Mouse (Mus musculus) lung, embryonic 14.5 days (tissue): ENCODE results near the gene Gm28919. TPM values are rescaled to one million over a fixed set of nuclear protein-coding genes. Genes with fewer than 3 reads are reported as not detected.
"Not testable (repeated sequence)": the region's sequence is repeated elsewhere in the genome, so short reads cannot be mapped to it uniquely, and the experiment has no call there.

Source experiments
- ATAC-seq: fragments of 200-750 bp; cut with Nextera tagmentation; 2 replicates; pipeline ENCODE4 v1.8.0; 2017; ENCODE audit warnings: mild to moderate bottlenecking, moderate TSS enrichment, moderate library complexity; ENCODE audit not compliant: insufficient read depth
- DNase-seq: peaks from one replicate; pipeline ENCODE4 v3.0.0-alpha.2; 2015
- H3K27ac ChIP-seq: fragments of 300-500 bp; sonication (generic); 2 replicates; pipeline ENCODE4 v1.5.1; 2014; ENCODE audit warnings: low read depth, mild to moderate bottlenecking, moderate library complexity
- H3K27me3 ChIP-seq: fragments of 300-500 bp; sonication (generic); 2 replicates; pipeline ENCODE4 v1.6.1; 2014; ENCODE audit warnings: low read length, control low read depth; ENCODE audit not compliant: insufficient read depth
- H3K36me3 ChIP-seq: fragments of 300-500 bp; sonication (generic); 2 replicates; pipeline ENCODE4 v1.6.1; 2014; ENCODE audit warnings: control low read depth; ENCODE audit not compliant: insufficient read depth
- H3K4me1 ChIP-seq: fragments of 300-500 bp; sonication (generic); 2 replicates; pipeline ENCODE4 v1.6.1; 2014; ENCODE audit warnings: antibody characterized with exemption, control low read depth; ENCODE audit not compliant: insufficient read depth
- H3K4me2 ChIP-seq: fragments of 300-500 bp; sonication (generic); 2 replicates; pipeline ENCODE4 v1.6.1; 2014; ENCODE audit warnings: mild to moderate bottlenecking
- H3K4me3 ChIP-seq: fragments of 300-500 bp; sonication (generic); 2 replicates; pipeline ENCODE4 v1.5.1; 2014; ENCODE audit warnings: low read depth, low read length
- H3K9ac ChIP-seq: fragments of 300-500 bp; sonication (generic); 2 replicates; pipeline ENCODE4 v1.6.1; 2014
- H3K9me3 ChIP-seq: fragments of 300-500 bp; sonication (generic); 2 replicates; pipeline ENCODE4 v1.6.1; 2016; ENCODE audit warnings: low read depth, low read length, control low read depth
- WGBS: fragments of 180-500 bp; shearing (Covaris S2); extraction: QIAGEN DNeasy Blood & Tissue Kit; methylation state at CpG from one replicate; pipeline ENCODE4 v1.1.7; 2014; 5-methylcytosine and 5-hydroxymethylcytosine counted together
- polyA plus RNA-seq: library from polyadenylated mRNA; unstranded; fragments of >200 nt; fragmentation: Nextera tagmentation; extraction: Ambion mirVana; gene quantifications from 2 replicates; pipeline ENCODE4 v1.2.1, GENCODE M21; 2014

The Gm28919 gene
- not detected in 2 replicates for polyA plus RNA-seq

DNA sequence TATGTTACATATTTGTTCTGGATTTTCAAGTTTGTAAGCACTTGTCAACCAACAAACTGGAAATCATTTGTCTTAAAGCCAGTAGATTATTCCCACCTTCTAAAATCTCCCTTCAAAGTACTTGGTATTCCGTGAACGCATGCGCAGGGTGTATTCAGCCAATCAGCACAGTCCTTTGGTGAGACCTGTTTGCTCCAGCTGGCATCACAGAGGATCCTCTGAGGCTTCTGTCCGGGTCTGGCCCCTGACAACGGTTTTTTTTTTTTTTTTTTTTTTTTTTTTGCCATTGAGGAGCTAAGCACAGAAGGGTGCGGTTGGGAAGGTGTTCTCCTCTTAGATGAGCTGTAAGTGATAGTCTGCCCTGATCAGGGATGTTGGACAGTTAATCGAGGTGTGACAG lies at the start of gene Gm28919:
TSS of gene Gm28919 (plus strand) at position 301 of the 400 bp plus-strand sequence.
- not testable (repeated sequence) for H3K9me3 ChIP-seq, H3K4me1 ChIP-seq, H3K4me3 ChIP-seq, H3K27me3 ChIP-seq, H3K9ac ChIP-seq, H3K27ac ChIP-seq, DNase-seq, H3K4me2 ChIP-seq, ATAC-seq, H3K36me3 ChIP-seq
- WGBS: 68% methylated on average over 3 of the region's 7 CpGs

Other genes with a start within 250 kb of the Gm28919 start
- not detected in 2 replicates for gene Gm21719, start 99.3 kb downstream of the Gm28919 start, polyA plus RNA-seq